Mouse (Mus musculus) forebrain, embryonic 11.5 days (tissue): ENCODE results near the gene Creb3l1. TPM values are rescaled to one million over a fixed set of nuclear protein-coding genes. Genes with fewer than 3 reads are reported as not detected.

Source experiments
- ATAC-seq: fragments of 200-750 bp; cut with Nextera tagmentation; replicated peaks from 2 replicates; pipeline ENCODE4 v1.8.0; 2017; ENCODE audit warnings: moderate TSS enrichment; ENCODE audit not compliant: low FRiP score
- DNase-seq: peaks from one replicate; pipeline ENCODE4 v3.0.0-alpha.2; 2017; ENCODE audit warnings: low spot score
- H3K27ac ChIP-seq: fragments of 300-500 bp; sonication (generic); 2 replicates; pipeline ENCODE4 v1.5.1; 2014; ENCODE audit warnings: low read depth, low read length
- H3K27me3 ChIP-seq: fragments of 300-500 bp; sonication (generic); 2 replicates; pipeline ENCODE4 v1.6.1; 2014; ENCODE audit warnings: mild to moderate bottlenecking, low read length, mixed read lengths; ENCODE audit not compliant: control insufficient read depth, insufficient read depth
- H3K36me3 ChIP-seq: fragments of 300-500 bp; sonication (generic); 2 replicates; pipeline ENCODE4 v1.6.1; 2014; ENCODE audit warnings: mild to moderate bottlenecking, low read length, moderate library complexity, mixed read lengths; ENCODE audit not compliant: control insufficient read depth, insufficient read depth
- H3K4me1 ChIP-seq: fragments of 300-500 bp; sonication (generic); replicated peaks from 2 replicates; pipeline ENCODE4 v1.6.1; 2014; ENCODE audit warnings: low read length, mixed read lengths; ENCODE audit not compliant: control insufficient read depth, insufficient read depth
- H3K4me2 ChIP-seq: fragments of 300-500 bp; sonication (generic); 2 replicates; pipeline ENCODE4 v1.6.1; 2014; ENCODE audit warnings: low read depth, mild to moderate bottlenecking, low read length, moderate library complexity, mixed read lengths; ENCODE audit not compliant: severe bottlenecking
- H3K4me3 ChIP-seq: fragments of 300-500 bp; sonication (generic); 2 replicates; pipeline ENCODE4 v1.5.1; 2014; ENCODE audit warnings: low read depth, low read length
- H3K9ac ChIP-seq: fragments of 300-500 bp; sonication (generic); 2 replicates; pipeline ENCODE4 v1.6.1; 2014; ENCODE audit warnings: low read length
- H3K9me3 ChIP-seq: fragments of 300-500 bp; sonication (generic); 2 replicates; pipeline ENCODE4 v1.6.1; 2016; ENCODE audit warnings: low read length, mixed read lengths; ENCODE audit not compliant: control insufficient read depth
- WGBS: fragments of 180-500 bp; shearing (Covaris S2); extraction: QIAGEN DNeasy Blood & Tissue Kit; methylation state at CpG from one replicate; pipeline ENCODE4 v1.1.7; 2014; 5-methylcytosine and 5-hydroxymethylcytosine counted together
- polyA plus RNA-seq: library from polyadenylated mRNA; unstranded; fragments of >200 nt; fragmentation: Nextera tagmentation; extraction: Ambion mirVana; gene quantifications from 2 replicates; pipeline ENCODE4 v1.2.1, GENCODE M21; 2014

Creb3l1 gene
- polyA plus RNA-seq, 1 experiment from 2014 or later, result 1.7 TPM

DNA sequence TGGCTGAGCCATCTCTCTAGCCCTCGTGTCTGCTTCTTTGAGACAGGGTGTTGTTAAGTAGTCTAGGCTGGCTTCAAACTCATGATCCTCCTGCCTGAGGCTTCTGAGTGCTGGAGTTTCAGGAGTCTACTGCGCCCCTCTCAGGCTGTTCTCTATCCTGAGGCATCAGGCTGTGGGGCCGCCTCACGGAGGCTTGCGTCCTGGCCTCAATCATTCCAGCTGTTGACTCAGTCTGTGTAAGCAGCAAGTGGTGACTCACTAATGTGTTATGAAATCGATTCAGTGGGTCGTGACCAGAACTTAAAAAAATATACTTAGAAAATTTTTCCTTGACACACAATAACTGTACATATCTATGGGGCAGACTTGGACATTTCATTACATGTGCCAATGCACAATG, 19.7 kb downstream of the Creb3l1 start:
- Histone ChIP-seq H3K4me2 (no peak overlapping the region), H3K27me3 (no peaks in the 10 kb centered on the region), H3K36me3 (no peaks in the 10 kb centered on the region), H3K9me3 (no peaks in the 10 kb centered on the region), H3K27ac (no peak overlapping the region), H3K4me1 (peaks cover 8% of the 10 kb centered on the region; the same call in 1 of the 2 replicates), H3K9ac (no peak overlapping the region), H3K4me3 (no peak overlapping the region)
- 75% methylated on average over 7 of the region's 7 CpGs for WGBS
- no peak for ATAC-seq
- DNase-seq, result no peak

DNA sequence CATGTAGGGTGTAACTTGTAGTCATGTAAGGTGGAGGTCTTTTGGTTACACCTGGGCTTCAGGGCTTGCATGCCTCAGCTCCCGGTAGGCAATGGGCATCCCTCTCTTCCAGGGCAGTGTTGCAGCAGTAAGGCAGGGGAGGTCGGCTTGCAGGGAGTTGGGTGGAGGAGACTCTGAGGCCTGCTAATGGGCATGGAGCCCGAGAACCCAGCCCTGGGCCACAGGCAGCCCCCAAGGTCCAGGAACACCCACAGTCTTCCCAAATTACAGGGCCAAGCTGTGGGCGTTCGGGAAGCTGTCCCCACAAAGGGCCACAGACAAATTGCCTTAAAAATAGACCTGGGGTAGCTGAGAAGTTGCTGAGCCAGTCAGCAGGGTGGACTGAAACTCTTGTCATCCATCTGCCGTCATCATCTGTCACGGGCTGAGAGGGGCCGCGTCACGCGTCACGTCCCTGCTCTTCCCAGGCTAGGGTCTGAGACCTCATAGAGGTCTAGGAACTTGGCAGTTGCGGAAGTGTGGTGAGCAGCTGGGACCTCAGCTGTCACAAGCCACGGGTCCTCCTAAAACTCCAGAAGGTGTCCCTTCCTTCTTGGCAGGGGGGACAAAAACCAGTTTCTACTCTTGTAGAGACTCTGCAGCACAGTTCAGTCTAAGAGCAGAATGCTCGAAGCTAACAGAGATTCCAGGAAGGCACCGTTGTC, 26.2 kb downstream of the Creb3l1 start:
- Histone ChIP-seq H3K9me3 (no peaks in the 10 kb centered on the region), H3K36me3 (no peaks in the 10 kb centered on the region), H3K9ac (no peak overlapping the region), H3K4me3 (no peak overlapping the region), H3K27ac (no peak overlapping the region), H3K4me2 (no peak overlapping the region), H3K27me3 (no peaks in the 10 kb centered on the region), H3K4me1 (no peaks in the 10 kb centered on the region)
- ATAC-seq (no peak), DNase-seq (no peak)
- WGBS, result 87% methylated on average over 16 of the region's 16 CpGs

DNA sequence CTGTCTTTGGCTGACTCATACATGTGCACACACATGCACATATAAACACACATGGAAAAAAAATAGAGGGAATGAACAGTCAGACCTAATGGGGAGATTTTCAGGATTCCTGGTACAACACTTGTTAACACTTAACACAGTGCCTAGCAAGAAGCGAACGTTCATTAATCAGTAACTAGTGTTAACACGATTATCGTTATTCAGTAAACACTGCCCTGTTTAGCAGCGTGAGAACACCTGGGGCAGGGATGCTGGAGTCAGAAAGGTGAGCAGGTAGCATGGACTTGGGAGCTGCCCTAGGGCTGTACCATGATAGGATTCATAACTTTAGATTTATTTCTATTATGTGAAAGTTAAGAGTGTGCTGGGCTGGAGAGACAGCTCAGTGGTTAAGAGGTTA, 28.3 kb downstream of the Creb3l1 start:
- no peak overlapping the region for H3K9ac ChIP-seq
- ATAC-seq (no peak), DNase-seq (no peak)
- no peak overlapping the region for H3K4me3 ChIP-seq
- no peaks in the 10 kb centered on the region for H3K9me3 ChIP-seq
- 92% methylated on average over 5 of the region's 5 CpGs for WGBS
- no peak overlapping the region for H3K27ac ChIP-seq
- no peaks in the 10 kb centered on the region for H3K36me3 ChIP-seq
- no peaks in the 10 kb centered on the region for H3K4me1 ChIP-seq
- H3K27me3 ChIP-seq, result no peaks in the 10 kb centered on the region
- H3K4me2 ChIP-seq, result no peak overlapping the region

DNA sequence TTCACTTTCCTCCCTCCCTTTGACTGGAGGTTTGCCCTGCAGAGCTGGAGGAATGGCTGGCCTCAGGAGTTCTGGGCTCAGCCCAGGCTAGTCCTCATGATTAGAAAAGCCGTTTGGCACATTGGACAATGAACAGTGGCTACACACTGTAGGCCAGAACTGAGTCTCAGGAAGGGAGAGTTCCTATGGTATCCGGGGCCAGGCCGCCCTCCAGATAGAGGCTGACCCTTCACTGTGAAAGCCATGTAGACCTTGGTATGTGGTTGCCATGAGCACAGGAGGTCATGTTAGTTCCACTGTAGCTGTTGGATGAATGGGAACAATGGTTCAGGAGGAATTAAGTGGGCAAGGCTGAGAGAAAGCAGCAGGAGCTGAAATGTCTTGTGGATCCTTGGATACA, 30.9 kb downstream of the Creb3l1 start:
- no peak overlapping the region for H3K4me2 ChIP-seq
- no peaks in the 10 kb centered on the region for H3K36me3 ChIP-seq
- no peak for ATAC-seq
- H3K9ac ChIP-seq, result no peak overlapping the region
- H3K4me1 ChIP-seq, result no peaks in the 10 kb centered on the region
- no peaks in the 10 kb centered on the region for H3K9me3 ChIP-seq
- no peak for DNase-seq
- WGBS, result 70% methylated on average over 3 of the region's 3 CpGs
- no peak overlapping the region for H3K4me3 ChIP-seq
- H3K27me3 ChIP-seq, result no peaks in the 10 kb centered on the region
- H3K27ac ChIP-seq, result no peak overlapping the region

DNA sequence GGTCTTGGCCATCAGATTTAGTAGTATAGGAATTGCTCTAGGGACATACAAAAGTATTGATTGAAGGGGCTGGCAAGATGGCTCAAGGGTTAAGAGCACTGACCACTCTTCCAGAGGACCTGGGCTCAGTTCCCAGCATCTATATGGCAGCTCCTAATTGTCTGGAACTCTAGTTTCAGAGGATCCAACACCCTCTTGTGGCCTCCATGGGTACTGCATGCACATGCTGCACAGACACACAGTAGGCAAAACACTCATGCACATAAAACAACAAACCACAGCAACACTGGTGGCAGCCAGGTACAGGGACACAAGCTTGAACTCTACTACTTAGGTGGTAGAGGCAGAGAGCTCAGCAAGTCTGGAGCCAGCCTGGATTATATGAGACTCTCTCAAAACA, 34.6 kb downstream of the Creb3l1 start:
- Histone ChIP-seq H3K36me3 (no peaks in the 10 kb centered on the region), H3K4me1 (peaks cover 8% of the 10 kb centered on the region), H3K27ac (no peak overlapping the region), H3K4me3 (no peak overlapping the region), H3K4me2 (no peak overlapping the region), H3K27me3 (no peaks in the 10 kb centered on the region), H3K9ac (no peak overlapping the region), H3K9me3 (no peaks in the 10 kb centered on the region)
- DNase-seq (no peak), ATAC-seq (no peak)

DNA sequence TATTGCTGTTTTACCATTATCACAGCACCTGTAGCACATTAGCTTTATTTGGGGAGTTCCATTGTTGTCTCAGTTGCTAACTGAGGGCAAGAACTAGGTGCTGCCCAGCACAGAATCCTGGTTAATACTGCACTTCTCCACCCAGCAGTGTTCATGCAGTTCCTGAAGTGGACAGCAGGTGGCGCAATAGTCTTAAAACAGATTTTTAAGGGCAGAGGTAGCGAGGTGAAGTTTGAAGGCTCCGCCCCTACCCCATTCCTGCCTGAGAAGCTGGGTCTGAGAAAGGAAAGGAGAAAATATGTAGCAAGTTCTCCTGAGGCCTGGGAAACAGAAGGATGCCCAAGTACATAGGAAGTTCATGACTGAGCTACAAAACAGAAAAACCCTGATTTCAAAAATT, 36.8 kb downstream of the Creb3l1 start:
- no peaks in the 10 kb centered on the region for H3K9me3 ChIP-seq
- H3K4me3 ChIP-seq, result no peak overlapping the region
- H3K27me3 ChIP-seq, result no peaks in the 10 kb centered on the region
- WGBS, result 1% methylated on average over 3 of the region's 3 CpGs
- H3K9ac ChIP-seq, result no peak overlapping the region
- H3K4me1 ChIP-seq, result peaks cover 14% of the 10 kb centered on the region
- H3K4me2 ChIP-seq, result no peak overlapping the region
- ATAC-seq (no peak), DNase-seq (peak; percentile 88)
- H3K27ac ChIP-seq, result no peak overlapping the region
- no peaks in the 10 kb centered on the region for H3K36me3 ChIP-seq

DNA sequence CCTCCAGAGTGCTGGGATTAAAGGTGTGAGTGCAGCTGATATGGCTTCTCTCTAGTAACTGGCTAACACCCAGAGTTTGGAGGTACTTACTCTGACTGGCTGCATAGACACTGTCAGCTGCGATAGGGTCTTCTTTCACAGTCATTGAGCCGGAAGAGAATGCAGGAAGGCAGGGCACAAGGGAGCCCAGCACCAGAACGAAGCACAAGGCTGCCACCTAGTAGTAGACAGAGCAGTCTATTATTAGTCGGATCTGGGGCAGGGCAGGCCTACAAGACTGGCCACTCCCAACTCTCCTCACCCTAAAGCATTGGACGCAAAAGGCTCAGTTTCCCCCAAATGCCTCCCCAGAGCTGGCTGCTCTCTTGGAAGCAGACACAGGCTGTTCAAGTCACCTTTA, 38.2 kb downstream of the Creb3l1 start:
- peak; percentile 40; the same call in 1 of the 2 replicates for ATAC-seq

DNA sequence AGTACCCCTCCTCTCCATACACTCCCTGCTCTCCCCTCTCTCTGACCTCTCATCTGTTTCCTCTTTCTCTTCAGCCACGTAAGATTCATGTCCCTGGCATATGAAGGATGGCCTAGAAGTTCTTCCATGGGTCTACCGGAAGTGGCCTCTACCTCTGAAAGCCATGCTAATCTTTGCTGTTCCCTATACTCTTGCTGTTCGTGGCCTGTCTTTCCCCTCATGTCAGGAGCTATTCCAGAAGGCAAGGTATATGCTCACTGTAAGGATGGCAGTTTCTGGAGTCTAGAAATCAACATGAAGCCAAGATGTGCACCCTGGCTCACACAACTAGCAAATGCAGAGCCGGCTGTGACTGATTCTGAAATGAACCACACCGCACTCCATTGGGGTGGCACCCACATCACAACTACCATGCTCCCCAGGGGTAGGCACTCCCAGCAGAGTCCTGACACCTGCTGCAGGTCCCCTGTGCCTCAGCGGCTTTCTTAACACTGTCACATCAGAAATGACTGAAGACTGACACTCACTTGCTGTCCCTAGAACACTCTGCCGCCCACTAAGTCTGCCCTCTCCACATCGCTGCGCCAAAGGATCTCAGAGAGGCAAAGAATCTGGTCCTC, 39.3 kb downstream of the Creb3l1 start:
- Histone ChIP-seq H3K4me1 (peaks cover 14% of the 10 kb centered on the region), H3K36me3 (no peaks in the 10 kb centered on the region), H3K9ac (no peak overlapping the region; the same call in 1 of the 2 replicates), H3K9me3 (no peaks in the 10 kb centered on the region), H3K4me2 (no peak overlapping the region), H3K4me3 (no peak overlapping the region), H3K27me3 (no peaks in the 10 kb centered on the region), H3K27ac (peak overlapping the region; percentile 64; the same call in 1 of the 2 replicates)
- DNase-seq, result no peak
- no peak for ATAC-seq
- WGBS, result 41% methylated on average over 9 of the region's 9 CpGs

More for the DNA sequence above, 38.2 kb downstream of the Creb3l1 start:
- Histone ChIP-seq H3K4me1 (peaks cover 14% of the 10 kb centered on the region), H3K36me3 (no peaks in the 10 kb centered on the region), H3K27me3 (no peaks in the 10 kb centered on the region), H3K9me3 (no peaks in the 10 kb centered on the region), H3K9ac (no peak overlapping the region), H3K27ac (no peak overlapping the region), H3K4me3 (no peak overlapping the region), H3K4me2 (no peak overlapping the region)
- DNase-seq, result peak; percentile 64
- 6% methylated on average over 5 of the region's 5 CpGs for WGBS

DNA sequence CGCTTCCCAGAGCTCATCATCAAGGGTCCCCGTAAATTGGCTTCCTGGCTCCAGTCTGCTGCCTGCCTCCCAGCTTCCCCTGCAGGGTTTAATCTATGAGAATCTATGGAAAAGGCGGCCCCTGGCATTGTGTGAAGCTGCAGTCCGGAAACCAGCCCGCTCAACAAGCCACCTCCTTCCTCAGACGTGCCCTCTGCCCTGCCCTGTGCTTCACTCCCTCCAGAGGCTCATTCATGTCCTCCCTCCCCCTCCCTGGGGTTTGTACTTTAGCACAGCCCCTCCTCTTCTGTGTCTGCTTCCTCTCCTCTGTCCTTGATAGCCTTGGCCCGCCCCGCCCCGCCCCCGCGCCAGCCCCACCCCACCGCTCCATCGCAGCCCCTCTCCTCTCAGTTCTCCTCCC, 39.9 kb downstream of the Creb3l1 start:
- DNase-seq (peak; percentile 85), ATAC-seq (peak; percentile 86)
- H3K36me3 ChIP-seq, result no peaks in the 10 kb centered on the region
- H3K27ac ChIP-seq, result peak overlapping the region; percentile 64
- H3K9ac ChIP-seq, result peak overlapping the region; percentile 47
- WGBS, result under 1% methylated on average over 12 of the region's 13 CpGs
- peak overlapping the region; percentile 10; the same call in 1 of the 2 replicates for H3K4me3 ChIP-seq
- H3K9me3 ChIP-seq, result no peaks in the 10 kb centered on the region
- no peaks in the 10 kb centered on the region for H3K27me3 ChIP-seq
- peak overlapping the region; percentile 37 for H3K4me2 ChIP-seq
- H3K4me1 ChIP-seq, result peaks cover 14% of the 10 kb centered on the region
